Mouse (Mus musculus) B cell, adult 2 months (primary cell): Measurements from ENCODE around the gene Crtc1.

Source experiments
- DNase-seq, 2 experiments: peaks; one replicate each; pipeline ENCODE4 v3.0.0; 2022

The Crtc1 gene

GRCm38 (mm10) chr8:70439055-70439847 lies at the start of gene Crtc1:
TSS of gene Crtc1 (minus strand) at chr8:70439579.
- DNase-seq, result peak; percentile 99

DNA sequence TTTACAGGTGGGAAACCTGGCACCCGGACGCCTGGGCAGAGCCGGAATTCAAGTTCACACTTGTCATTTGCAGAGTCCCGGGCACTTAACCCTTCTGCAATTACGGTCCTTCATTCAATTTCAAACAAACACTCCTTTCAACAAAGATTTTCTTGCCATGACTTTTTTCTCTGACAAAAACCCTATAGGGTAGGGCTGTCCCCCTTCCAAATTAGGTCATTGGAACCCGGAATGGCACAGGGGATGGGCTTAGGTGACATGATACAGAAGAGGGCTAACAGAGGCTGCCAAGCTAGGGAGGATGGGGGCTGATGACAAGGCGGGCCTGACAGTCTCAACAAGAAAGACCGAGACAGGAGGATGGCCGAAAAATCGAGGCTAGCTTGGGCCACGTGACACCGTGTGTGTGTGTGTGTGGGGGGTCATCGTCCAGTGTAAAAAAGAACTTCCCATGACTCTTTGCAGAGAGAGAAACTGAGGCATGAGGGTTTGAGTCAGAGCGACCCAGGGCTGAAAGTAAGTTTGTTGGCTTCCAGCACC lies 49.6 kb upstream of the Crtc1 start:
- DNase-seq, result no peak

DNA sequence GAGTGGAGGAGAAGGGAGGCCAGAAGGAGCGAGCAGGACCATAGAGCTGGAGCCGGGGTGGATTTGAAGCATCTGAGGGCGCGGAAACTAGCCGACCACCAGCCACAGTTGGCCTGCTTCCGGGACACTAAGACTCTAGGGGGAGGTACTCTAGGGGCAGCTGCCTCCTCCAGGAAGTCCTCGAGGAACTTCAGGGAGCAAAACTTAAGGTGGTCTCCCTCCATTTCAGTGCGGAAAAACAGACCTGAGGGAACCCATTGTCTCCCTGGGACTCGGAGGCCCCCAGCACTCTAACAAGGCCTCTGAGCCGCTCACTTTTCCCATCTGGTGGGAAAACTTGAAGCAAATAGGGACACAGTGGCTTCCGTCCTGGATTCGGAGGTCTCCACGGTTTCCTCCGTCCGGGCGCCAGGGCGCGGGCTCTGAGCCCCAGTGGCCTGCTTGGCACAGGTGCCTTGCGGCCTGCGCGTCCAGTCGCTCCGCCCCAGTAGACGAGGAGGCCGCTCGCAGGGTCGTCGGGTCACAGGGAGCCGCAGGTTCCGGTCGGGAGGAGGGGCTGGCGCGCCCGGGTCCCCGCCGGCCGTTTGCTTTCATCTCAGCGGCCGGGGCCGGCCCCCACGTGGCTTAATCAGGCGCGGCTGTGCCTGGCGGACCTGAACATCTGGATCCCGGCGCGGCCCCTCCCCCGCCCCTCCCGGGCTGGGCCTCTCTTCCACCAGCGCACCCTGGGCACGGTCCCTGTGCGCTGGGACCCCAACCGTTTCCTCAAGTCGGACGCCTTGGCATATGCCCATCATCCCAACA lies 48.8 kb upstream of the Crtc1 start:
- DNase-seq, result no peak

- no peak for DNase-seq
Observed at GRCm38 (mm10) chr8:70486941-70487520, 47.7 kb upstream of the Crtc1 start, which contains the start of gene Tmem59l. TSS of gene Tmem59l (minus strand) at chr8:70487358.

GRCm38 (mm10) chr8:70486191-70486681 lies 46.9 kb upstream of the Crtc1 start:
- DNase-seq, result no peak

- no peak for DNase-seq
Observed at GRCm38 (mm10) chr8:70482943-70483342, 43.6 kb upstream of the Crtc1 start.

DNA sequence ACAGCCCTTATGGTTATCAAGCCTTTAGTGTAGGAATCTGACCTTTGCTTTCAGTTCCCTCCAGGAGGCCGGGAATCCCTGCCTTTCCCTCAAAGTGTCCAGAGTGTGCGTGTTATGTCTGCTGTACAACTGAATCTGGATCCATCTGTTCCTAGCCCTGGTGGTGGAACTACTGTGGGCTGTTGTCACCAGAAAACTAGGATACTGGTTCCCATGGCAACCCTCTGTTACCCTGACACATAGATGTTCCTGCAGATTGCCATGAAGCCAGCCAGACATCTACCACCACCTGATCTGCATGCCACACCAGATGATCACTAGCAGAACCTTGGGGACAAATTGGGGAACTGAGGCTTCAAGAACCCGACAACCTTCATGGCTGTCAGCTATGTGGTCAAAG lies 42.5 kb upstream of the Crtc1 start:
- DNase-seq, result no peak

GRCm38 (mm10) chr8:70477269-70477982 lies 38.0 kb upstream of the Crtc1 start:
- peak in 1 of 2 experiments; percentile 15 for DNase-seq

DNA sequence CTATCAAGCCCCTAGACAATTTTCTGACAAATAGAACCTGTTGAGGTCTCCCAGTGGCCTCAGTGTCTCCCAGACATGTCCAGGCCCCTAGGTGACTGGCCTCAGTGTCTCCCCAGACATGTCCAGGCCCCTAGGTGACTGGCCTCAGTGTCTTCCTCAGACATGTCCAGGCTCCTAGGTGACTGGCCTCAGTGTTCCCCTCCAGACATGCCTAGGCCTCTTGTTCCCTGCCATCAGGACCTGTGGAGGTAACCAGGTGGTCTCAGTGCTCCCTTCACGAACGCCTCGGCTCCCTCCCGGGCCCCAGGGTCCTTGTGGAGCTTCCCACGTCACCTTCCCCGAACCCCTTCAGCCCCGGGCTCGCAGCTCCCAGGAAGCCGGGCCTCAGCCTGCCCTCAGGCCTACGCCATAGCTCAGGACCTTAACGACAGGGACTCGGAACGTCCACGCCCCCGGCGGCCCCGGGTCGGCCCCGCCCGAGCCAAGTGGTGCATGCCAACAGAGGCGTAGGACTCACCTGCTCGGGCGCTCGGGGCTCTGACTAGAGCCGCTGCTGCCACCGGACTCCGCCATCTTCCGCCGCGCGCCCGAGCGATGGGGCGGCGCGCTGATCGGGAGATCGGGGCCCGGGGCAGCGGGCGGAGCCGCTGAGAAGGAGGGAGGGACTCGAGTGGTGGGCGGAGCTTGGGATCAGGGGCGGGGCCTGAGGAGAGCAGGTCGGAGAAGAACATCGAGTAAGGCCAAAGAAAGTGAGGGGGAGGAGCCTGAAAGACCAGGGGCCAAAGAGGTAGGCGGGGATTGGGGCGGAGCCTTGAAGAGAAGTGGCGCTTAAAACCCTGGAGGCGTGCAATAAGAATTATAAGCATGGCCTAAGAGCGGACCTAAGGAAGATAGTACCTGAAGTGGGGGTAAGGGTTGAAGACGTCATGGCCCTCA lies 37.2 kb upstream of the Crtc1 start, which contains the start of gene Klhl26:
Klhl26 (minus strand) TSS at position 636 of the 936 bp plus-strand sequence.
- peak; percentile 99 for DNase-seq

- no peak for DNase-seq
Observed at GRCm38 (mm10) chr8:70471856-70472255, 32.5 kb upstream of the Crtc1 start.

DNA sequence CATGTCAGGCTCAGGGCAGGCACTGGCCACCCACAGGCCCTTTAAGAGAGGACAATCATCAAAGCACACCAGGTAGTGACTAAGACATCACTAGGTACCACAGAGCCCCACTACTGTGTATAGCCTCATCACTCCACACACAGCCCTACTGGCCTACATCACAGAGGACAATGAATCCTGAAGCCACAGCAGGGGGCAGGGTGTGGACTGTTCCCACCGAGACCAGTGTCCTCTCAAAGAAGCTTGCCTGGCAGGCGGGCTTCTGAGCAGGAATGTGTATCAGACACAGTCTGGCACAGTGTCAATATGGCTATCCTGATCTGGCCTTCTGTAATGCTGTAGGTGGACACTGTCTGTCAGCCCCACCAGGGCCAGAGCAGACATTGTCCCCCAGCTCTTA lies 30.6 kb upstream of the Crtc1 start:
- DNase-seq, result no peak

GRCm38 (mm10) chr8:70469295-70469916 lies 30.0 kb upstream of the Crtc1 start:
- DNase-seq, result no peak

- no peak for DNase-seq
Observed at GRCm38 (mm10) chr8:70468733-70469132, 29.4 kb upstream of the Crtc1 start.

DNA sequence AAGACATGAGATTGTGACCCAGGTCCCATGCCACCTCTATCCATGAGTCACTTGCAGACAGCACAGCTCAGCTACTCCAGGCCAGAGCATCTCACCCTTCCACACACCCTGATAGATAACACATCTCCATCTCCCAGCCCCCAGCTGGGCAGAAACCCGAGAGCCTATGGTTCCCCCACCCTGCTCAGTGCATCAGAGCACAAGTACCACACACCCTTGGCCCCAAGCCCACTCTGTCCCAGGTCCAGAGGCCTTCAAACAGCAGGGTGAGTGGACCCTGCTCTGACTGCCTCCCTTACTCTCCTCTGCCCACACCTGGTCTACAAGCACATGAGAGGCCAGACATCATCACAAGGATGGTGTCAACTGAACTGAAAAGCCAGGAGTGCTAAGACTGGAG lies 28.5 kb upstream of the Crtc1 start:
- DNase-seq, result no peak

DNA sequence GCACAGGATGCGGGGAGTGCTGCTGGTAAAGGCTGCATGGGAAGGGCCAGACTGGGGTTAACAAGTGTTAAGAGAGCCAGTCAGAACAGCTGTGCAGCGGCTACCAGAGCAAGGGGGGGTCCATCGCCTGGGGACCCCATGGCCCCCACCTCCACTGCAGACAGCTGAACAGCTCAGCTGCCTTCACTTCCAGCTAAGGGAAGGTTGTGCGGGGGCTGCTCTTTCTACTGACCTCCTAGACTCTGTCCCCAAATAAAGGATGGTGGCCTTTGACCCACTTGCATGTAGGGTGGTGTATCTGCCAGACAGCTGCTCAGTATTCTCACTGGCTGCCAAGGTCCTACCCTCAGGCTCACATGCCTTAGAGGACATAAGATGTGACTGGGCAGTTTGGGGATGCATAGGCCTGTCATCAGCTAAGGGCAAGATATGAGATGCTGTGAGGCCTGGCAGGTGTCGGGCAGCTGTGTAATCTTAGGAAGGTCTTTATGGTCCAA lies 27.9 kb upstream of the Crtc1 start:
- DNase-seq, result no peak

DNA sequence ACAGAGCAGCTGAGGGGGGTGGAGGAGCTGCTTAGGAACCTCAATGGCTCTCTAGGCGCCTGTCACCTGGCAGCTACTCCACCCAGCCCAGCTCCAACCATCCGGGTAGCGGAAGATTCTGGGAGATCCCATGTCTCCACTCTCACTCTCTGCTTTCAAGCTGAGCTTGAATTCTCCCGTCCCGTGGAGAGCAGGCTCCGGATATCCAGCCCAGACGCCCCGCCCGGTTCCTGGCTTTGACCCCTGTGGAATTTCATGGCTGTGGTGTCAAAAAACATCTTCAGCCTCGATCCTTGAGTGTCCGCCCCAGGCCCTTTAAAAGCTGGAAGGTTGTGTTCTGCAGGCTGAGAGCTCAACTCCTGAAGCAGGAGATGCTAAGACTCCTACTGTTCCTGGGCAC lies 27.4 kb upstream of the Crtc1 start:
- no peak for DNase-seq

- no peak for DNase-seq
Observed at GRCm38 (mm10) chr8:70466305-70466704, 26.9 kb upstream of the Crtc1 start.

GRCm38 (mm10) chr8:70465701-70466100 lies 26.3 kb upstream of the Crtc1 start:
- DNase-seq, result no peak

DNA sequence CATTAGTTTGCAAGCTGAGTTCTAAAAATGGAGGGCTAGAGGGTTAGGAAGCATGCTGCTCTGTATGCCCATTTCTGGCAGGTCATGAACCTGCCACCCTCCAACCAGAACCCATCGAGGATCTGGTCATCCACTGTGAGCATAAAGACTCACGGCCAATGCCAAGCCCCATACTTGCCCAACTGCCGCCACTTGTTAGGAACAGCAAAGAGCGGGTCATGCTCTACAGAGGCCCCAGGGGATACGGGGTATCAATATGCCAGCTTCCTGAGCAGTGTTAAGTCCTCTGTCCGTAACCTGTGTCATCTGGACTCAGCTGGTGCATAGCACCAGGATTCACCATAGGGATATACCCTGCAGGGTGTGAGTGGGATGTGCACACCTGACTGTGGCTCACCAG lies 24.8 kb upstream of the Crtc1 start:
- DNase-seq, result no peak

DNA sequence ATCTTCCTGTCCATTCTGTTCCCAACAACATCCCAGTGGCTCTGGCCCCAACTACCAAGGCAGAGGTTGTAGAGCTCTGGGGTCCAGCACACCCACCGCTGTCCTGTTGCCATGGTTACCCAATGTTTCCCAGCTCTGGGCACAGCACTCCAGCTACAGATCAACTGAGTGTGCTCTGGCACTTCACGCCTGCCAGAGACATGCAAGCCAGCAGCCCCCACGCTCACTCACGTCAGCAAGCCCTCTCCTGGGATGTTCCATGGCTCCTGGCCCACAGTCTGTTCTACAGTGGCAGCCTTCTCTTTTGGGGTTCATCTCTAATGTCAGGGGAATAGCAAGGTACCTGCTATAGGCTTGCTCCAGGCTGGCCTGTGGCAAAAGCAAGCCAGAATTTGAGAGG lies 23.9 kb upstream of the Crtc1 start:
- DNase-seq, result no peak

DNA sequence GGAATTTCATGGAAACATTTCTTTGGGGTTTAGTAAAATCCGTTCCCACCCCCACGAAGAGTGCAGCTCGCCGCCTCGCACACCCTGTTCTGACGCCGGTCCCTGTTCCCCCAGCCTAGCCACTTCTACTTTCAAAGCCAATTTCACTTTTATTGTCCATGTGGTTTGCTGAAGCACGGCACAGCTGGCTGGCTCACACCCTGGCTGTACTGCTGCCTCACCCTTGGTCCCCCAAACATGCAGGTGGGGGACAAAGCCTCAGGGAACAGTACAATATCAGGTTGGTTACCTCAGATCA lies 23.1 kb upstream of the Crtc1 start:
- no peak for DNase-seq
